Mouse (Mus musculus) cerebellum, adult 2 months (tissue): ENCODE data around the gene Rab4b.

Source experiments
- CTCF ChIP-seq: fragments of 200-500 bp; IDR thresholded peaks from 2 replicates; pipeline ENCODE4 v1.5.1; 2011; ENCODE audit warnings: low read depth, mild to moderate bottlenecking, control low read depth, low read length, moderate library complexity, borderline replicate concordance; ENCODE audit not compliant: insufficient read depth
- POLR2A ChIP-seq: fragments of 200-500 bp; IDR thresholded peaks from 2 replicates; pipeline ENCODE4 v1.6.1; 2011; ENCODE audit warnings: low read length, control low read depth, borderline replicate concordance; ENCODE audit not compliant: insufficient read depth

- TF ChIP-seq POLR2A: no peak
- no peak for TF ChIP-seq CTCF
Observed at GRCm38 (mm10) chr7:27162780-27163449, 15.8 kb downstream of the Rab4b start.
